Mouse (Mus musculus): Measurements from ENCODE around the gene Ctsq.
"Not testable (repeated sequence)": the region's sequence is repeated elsewhere in the genome, so short reads cannot be mapped to it uniquely, and the experiment has no call there.

Gene Ctsq

DNA sequence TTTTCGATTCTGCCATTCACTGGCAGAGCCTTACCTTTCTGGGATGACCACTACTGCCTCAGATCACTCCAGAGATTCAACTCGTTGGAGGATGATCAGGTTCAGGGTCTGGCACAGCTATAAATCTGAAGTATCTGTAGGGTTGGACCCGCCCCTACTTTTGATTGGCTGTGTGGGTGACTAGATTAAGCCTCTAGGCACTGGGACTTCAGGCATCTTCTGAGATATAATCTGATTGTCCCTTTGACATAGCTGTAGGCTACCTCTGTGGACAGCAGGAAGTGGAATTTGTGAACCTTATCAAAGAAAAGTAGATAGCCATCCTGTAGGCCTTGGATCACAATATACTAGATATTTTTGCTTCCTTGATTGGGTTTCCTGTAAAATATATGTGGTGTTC is at the start of gene Ctsq:
Gene Ctsq, minus strand, starts transcription at position 101 of the 400 bp plus-strand sequence.
- DNase-seq (ENCODE audit: low spot score), result no peak

DNA sequence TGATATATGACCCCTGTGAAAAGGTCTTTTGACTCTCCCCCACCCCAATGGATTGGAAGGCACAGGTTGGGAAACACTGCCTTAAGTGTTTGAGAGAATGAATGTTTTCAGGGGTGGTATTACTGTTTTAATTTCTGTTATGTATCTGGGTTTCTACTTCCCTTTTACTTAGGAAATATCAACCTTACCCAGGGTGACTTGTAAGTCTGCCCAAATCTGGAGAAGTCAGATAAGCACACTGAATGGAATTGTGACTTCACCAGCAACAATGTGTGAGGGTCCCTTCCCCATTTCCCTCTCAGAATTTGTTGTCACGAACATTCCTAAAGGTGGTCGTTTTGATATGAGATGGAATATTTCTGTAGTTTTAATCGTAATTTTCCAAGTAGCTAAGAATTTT is 17.6 kb downstream of the Ctsq start:
- no peak for DNase-seq (ENCODE audit: low spot score)

DNA sequence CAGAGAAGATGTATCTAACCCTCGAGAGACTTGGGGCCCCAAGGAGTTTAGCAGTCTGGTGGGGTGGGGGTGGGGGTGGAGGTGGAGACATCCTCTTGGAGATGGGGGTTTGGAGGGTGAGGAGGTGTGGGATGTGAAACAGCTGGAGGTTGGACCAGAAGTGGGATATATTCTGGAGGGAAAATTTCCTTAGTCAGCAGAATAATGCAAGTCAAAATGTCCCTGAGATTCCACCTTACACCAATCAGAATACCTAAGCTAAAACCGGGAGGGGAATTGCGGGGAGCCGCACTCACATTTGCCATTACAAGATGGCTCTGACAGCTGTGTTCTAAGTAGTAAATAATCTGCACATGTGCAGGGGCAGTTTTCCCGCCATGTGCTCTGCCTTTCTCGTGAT is 18.6 kb downstream of the Ctsq start:
- no peak for DNase-seq (ENCODE audit: low spot score)

DNA sequence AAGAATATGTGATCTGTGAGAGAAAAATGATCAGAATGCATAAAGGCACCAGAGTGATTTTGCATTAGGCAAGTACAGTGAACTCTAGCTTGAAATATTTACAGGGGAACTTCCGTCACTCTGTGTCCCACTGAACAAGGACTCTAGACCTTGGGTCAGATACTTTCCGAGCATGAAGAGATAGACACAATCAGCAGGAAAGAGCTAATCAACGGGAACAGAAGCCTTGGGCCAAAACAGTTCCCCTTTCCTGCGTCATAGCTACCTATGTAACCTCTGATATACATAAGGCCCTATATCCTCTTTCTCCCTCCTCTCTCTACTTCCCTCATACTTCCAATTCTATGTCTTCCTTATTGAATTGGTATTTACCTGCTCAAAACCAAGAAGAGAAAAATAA is 30.3 kb downstream of the Ctsq start:
- no peak for DNase-seq (ENCODE audit: low spot score)

DNA sequence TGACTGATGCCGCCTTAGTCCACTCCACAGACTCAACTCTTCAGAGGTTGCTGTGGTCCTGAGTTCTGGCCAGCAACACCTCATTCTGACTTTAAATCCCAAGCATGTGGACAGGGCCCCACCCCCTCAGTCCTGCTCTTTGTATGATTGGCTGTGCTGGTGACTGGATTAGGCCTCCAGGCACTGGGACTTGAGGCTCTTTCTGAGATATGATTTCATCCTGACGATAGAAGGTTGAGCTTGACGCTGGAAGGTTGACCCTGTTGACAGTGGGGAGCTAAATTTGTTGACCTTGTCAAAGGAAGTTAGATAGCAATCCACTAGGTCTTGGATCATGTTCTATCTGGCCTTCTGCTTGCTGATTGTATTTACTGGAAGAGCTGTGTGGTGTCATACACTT is 34.6 kb downstream of the Ctsq start, which contains the start of gene Ctsj:
Gene Ctsj, minus strand, starts transcription at position 101 of the 400 bp plus-strand sequence.
- no peak for DNase-seq (ENCODE audit: low spot score)

DNA sequence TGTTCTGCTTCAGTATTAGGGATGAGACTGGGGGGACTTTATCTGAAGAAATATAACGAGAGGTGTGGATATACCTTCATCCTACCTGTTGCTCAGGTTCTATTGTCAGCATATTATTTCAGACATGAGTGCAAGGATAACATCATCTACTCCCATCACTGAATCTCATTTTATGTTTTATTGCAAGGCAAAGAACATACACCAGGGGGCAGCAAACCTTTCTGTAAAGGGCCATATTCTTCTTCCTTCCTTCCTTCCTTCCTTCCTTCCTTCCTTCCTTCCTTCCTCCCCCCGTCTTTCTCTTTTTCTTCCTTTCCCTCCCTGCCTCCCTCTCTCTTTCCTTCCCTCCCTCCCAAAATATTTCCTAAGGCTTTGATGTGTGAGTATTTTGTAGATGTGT is 42.8 kb downstream of the Ctsq start:
- no peak for DNase-seq (ENCODE audit: low spot score)

DNA sequence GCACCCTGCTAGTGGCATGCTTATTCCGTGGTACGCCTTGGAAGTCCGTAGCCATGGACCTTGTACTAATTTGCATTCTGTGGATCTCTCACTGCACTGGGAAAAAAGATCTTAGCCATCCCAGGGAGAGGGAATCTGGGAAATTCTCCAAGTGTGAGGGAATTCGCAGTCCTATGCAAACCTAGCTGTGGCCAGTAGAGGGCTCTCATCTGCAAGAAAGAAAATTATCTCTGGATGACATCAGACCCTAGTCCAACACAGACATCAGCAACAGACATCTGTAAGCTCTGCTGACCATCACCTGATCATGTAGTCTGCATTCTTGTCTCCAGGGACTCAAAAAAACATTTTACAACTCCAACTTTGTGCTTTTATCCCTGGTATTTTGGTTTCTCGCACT is 53.5 kb downstream of the Ctsq start:
- not testable (repeated sequence) for DNase-seq (ENCODE audit: low spot score)

Measured in spleen, adult 12 weeks (tissue).